Mouse (Mus musculus) urinary bladder, postnatal 0 days (tissue): ENCODE measurements around the gene Baz1a. TPM values are rescaled to one million over a fixed set of nuclear protein-coding genes. Genes with fewer than 3 reads are reported as not detected.

Experiments
- polyA plus RNA-seq: library from polyadenylated mRNA; unstranded; fragments of >200 nt; fragmentation: Nextera tagmentation; extraction: Ambion mirVana; gene quantifications from 2 replicates; pipeline ENCODE4 v1.2.1, GENCODE M21; 2015

Gene Baz1a
- polyA plus RNA-seq = 10.5 and 11.3 TPM in 2 replicates

GRCm38 (mm10) chr12:55013626-55014398 is at the start of gene Baz1a:
Gene Baz1a, minus strand, starts transcription at chr12:55014348.

GRCm38 (mm10) chr12:54986052-54986717 is 28.0 kb downstream of the Baz1a start, which contains the start of gene Gm20403:
Gene Gm20403, minus strand, starts transcription at chr12:54986529.

GRCm38 (mm10) chr12:54862606-54863535 is 151.3 kb downstream of the Baz1a start, which contains the start of gene Cfl2:
Gene Cfl2, minus strand, starts transcription at chr12:54862877.

Other genes with a start within 250 kb of the Baz1a start
- gene Snx6, start 218.6 kb downstream of the Baz1a start, polyA plus RNA-seq = 130 and 155 TPM in 2 replicates
- 566 and 668 TPM in 2 replicates for gene Cfl2, start 151.5 kb downstream of the Baz1a start, polyA plus RNA-seq
- 0.79 TPM in 1 of 2 replicates, not detected in the other for gene Gm20403, start 27.8 kb downstream of the Baz1a start, polyA plus RNA-seq
- gene 2700097O09Rik, start 65.8 kb upstream of the Baz1a start, polyA plus RNA-seq = 11.3 and 13.0 TPM in 2 replicates
- gene Srp54a, start 65.9 kb upstream of the Baz1a start, polyA plus RNA-seq = 176 and 208 TPM in 2 replicates
- 43.2 and 53.8 TPM in 2 replicates for gene Fam177a, start 110.1 kb upstream of the Baz1a start, polyA plus RNA-seq
- 58.1 and 75.9 TPM in 2 replicates for gene Srp54b, start 140.8 kb upstream of the Baz1a start, polyA plus RNA-seq
- gene 1700047I17Rik2, start 185.2 kb upstream of the Baz1a start, polyA plus RNA-seq = not detected in 2 replicates
- gene Srp54c, start 215.8 kb upstream of the Baz1a start, polyA plus RNA-seq = 72.5 and 97.3 TPM in 2 replicates